ENCODE assay signal across 11 mouse cellular contexts in genomic region chr15:92640212-92641082, GRCm38 (mm10).
A peak's percentile ranks its signal among the peaks of the same experiment; 100 is the strongest.
DNase-seq lines count a peak whose midpoint lies in the region; ATAC-seq lines count a peak whose summit lies in the region.
"Had no signal": no experiment of that assay in that cellular context is flagged by ENCODE, and none has a peak within 500 bp of the region (broad histone marks: within the 10 kb centered on the region; RNA-seq: fewer than 3 reads in every experiment).

No protein-coding gene starts in this region.

- H3K4me1 ChIP-seq in kidney, embryonic 14.5 days (ENCODE audit: control insufficient read depth, insufficient read depth, low read length): no peaks in the 10 kb centered on the region
- H3K4me1 ChIP-seq in forebrain, embryonic 16.5 days (replicated peaks; ENCODE audit: control insufficient read depth, insufficient read depth, low read length): peaks cover 11% of the 10 kb centered on the region

- WGBS in kidney, embryonic 14.5 days: 48% methylated on average over 18 of the region's 18 CpGs
- WGBS in forebrain, embryonic 16.5 days: 20% methylated on average over 18 of the region's 18 CpGs

- no peaks in the 10 kb centered on the region for H3K9me3 ChIP-seq in kidney, embryonic 14.5 days (ENCODE audit: control insufficient read depth, low read length)
- no peaks in the 10 kb centered on the region for H3K9me3 ChIP-seq in forebrain, embryonic 16.5 days (ENCODE audit: control insufficient read depth, low read length)

- no peaks in the 10 kb centered on the region for H3K27me3 ChIP-seq in kidney, embryonic 14.5 days (ENCODE audit: control insufficient read depth, insufficient read depth, low read length)
- H3K27me3 ChIP-seq in forebrain, embryonic 16.5 days (replicated peaks; ENCODE audit: control insufficient read depth, insufficient read depth, low read length): no peaks in the 10 kb centered on the region
- H3K27me3 ChIP-seq: CH12.LX had no signal

- no peaks in the 10 kb centered on the region for H3K36me3 ChIP-seq in kidney, embryonic 14.5 days (ENCODE audit: control insufficient read depth, insufficient read depth, low read length)
- no peaks in the 10 kb centered on the region for H3K36me3 ChIP-seq in forebrain, embryonic 16.5 days (ENCODE audit: control insufficient read depth, insufficient read depth)

- peak; percentile 71; the same call in 1 of the 2 replicates for ATAC-seq in kidney, embryonic 14.5 days (ENCODE audit: low FRiP score, low TSS enrichment)
- ATAC-seq in forebrain, embryonic 16.5 days: peak; percentile 85
- ATAC-seq in megakaryocyte, adult 5-6 weeks (ENCODE audit: poor library complexity, severe bottlenecking): no peak

- no peak overlapping the region for H3K9ac ChIP-seq in kidney, embryonic 14.5 days (ENCODE audit: low read depth, low read length)
- no peak overlapping the region; the same call in 1 of the 2 replicates for H3K9ac ChIP-seq in forebrain, embryonic 16.5 days (replicated peaks; ENCODE audit: low read depth, low read length)

- H3K27ac ChIP-seq in kidney, embryonic 14.5 days (ENCODE audit: low read depth, low read length): no peak overlapping the region
- no peak overlapping the region for H3K27ac ChIP-seq in forebrain, embryonic 16.5 days (ENCODE audit: low read length)
- H3K27ac ChIP-seq: macrophage had no signal

- DNase-seq in kidney, adult 18-20 months: no peak
- peak; percentile 79 for DNase-seq in Muller cell, postnatal 12 days (ENCODE audit: inconsistent ontology term)
- peak; percentile 16 to 22 for DNase-seq in layer of hippocampus, adult 8-10 months (ENCODE audit: low spot score in 2 of 2)
- DNase-seq in adipocyte (ENCODE audit: low spot score): no peak
- DNase-seq in left cerebral cortex, postnatal 36 days (ENCODE audit: low spot score in 2 of 2): no peak
- DNase-seq: thymus, postnatal 25 days had no signal

- H3K4me3 ChIP-seq in kidney, embryonic 14.5 days (ENCODE audit: low read length): no peak overlapping the region
- H3K4me3 ChIP-seq in forebrain, embryonic 16.5 days (replicated peaks; ENCODE audit: low read length): peak overlapping the region; percentile 18; the same call in 1 of the 2 replicates

- H3K4me2 ChIP-seq in kidney, embryonic 14.5 days (replicated peaks; ENCODE audit: low read depth, low read length): no peak overlapping the region; the same call in 1 of the 2 replicates
- H3K4me2 ChIP-seq in forebrain, embryonic 16.5 days (ENCODE audit: low read length): peak overlapping the region; percentile 44

- intact Hi-C loops in left cerebral cortex, postnatal 36 days (cut with DNase I): no loop called here

Comparison
In these comparisons a context has a peak if more than half of its experiments do, and no peak if none do; other contexts are left out.
1. DNase-seq: peak in Muller cell, postnatal 12 days (single experiment) and layer of hippocampus, adult 8-10 months (2 of 2); none in kidney, adult 18-20 months (single experiment), adipocyte (single experiment) and left cerebral cortex, postnatal 36 days (0 of 2).